Mouse (Mus musculus) limb, embryonic 15.5 days (tissue): ENCODE measurements at regions not wholly inside any gene's neighbourhood (a gene's known extent, or its start where the extent isn't known, plus 50 kb on each side); places are given as distances from the start of the nearest gene placed in this dataset.
"Not testable (repeated sequence)": the region's sequence is repeated elsewhere in the genome, so short reads cannot be mapped to it uniquely, and the experiment has no call there.

Experiments used
- ATAC-seq: fragments of 200-750 bp; cut with Nextera tagmentation; 2 replicates; pipeline ENCODE4 v1.8.0; 2017; ENCODE audit warnings: low read depth, moderate TSS enrichment; ENCODE audit not compliant: insufficient number of reproducible peaks, low FRiP score, low TSS enrichment
- H3K27ac ChIP-seq: fragments of 300-500 bp; sonication (generic); 2 replicates; pipeline ENCODE4 v1.5.1; 2015; ENCODE audit warnings: moderate library complexity, mild to moderate bottlenecking, inconsistent platforms
- H3K27me3 ChIP-seq: fragments of 300-500 bp; sonication (generic); 2 replicates; pipeline ENCODE4 v1.6.1; 2015; ENCODE audit warnings: inconsistent platforms
- H3K36me3 ChIP-seq: fragments of 300-500 bp; sonication (generic); 2 replicates; pipeline ENCODE4 v1.6.1; 2015; ENCODE audit warnings: inconsistent platforms
- H3K4me1 ChIP-seq: fragments of 300-500 bp; sonication (generic); 2 replicates; pipeline ENCODE4 v1.6.1; 2015; ENCODE audit warnings: inconsistent platforms
- H3K4me2 ChIP-seq: fragments of 300-500 bp; sonication (generic); 2 replicates; pipeline ENCODE4 v1.6.1; 2015; ENCODE audit warnings: mild to moderate bottlenecking, inconsistent platforms
- H3K4me3 ChIP-seq: fragments of 300-500 bp; sonication (generic); 2 replicates; pipeline ENCODE4 v1.5.1; 2015; ENCODE audit warnings: mild to moderate bottlenecking, inconsistent platforms
- H3K9ac ChIP-seq: fragments of 300-500 bp; sonication (generic); 2 replicates; pipeline ENCODE4 v1.6.1; 2015; ENCODE audit warnings: inconsistent platforms
- H3K9me3 ChIP-seq: fragments of 300-500 bp; sonication (generic); 2 replicates; pipeline ENCODE4 v1.6.1; 2016; ENCODE audit warnings: inconsistent platforms
- WGBS: fragments of 180-500 bp; shearing (Covaris S2); methylation state at CpG from one replicate; pipeline ENCODE4 v1.1.7; 2015; 5-methylcytosine and 5-hydroxymethylcytosine counted together

DNA sequence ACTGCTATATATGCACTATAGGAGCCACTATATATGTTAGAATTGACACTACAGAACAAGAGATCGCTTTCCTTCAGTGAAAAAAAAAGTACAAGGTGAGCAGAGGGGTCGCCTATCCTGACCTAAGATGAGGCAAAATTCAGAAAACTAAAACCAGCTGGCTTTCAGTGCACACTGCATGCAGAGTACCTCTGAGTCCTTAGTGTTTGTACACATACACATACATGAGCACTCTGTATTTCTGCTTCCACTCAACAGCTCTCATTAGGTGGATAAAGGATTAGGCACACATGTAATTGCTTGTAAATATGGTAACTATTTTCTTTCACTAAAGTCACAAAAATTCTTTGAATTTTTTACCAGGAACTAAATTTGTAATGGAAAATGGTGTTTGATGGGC, 251.5 kb upstream of the 1700008P02Rik start:
- H3K9ac ChIP-seq = no peak overlapping the region
- no peak for ATAC-seq
- WGBS = 62% methylated on average over 2 of the region's 2 CpGs
- H3K4me3 ChIP-seq = no peak overlapping the region
- no peaks in the 10 kb centered on the region for H3K36me3 ChIP-seq
- H3K27ac ChIP-seq = no peak overlapping the region
- no peaks in the 10 kb centered on the region for H3K27me3 ChIP-seq
- no peak overlapping the region for H3K4me2 ChIP-seq
- H3K9me3 ChIP-seq = no peaks in the 10 kb centered on the region
- H3K4me1 ChIP-seq = no peaks in the 10 kb centered on the region

DNA sequence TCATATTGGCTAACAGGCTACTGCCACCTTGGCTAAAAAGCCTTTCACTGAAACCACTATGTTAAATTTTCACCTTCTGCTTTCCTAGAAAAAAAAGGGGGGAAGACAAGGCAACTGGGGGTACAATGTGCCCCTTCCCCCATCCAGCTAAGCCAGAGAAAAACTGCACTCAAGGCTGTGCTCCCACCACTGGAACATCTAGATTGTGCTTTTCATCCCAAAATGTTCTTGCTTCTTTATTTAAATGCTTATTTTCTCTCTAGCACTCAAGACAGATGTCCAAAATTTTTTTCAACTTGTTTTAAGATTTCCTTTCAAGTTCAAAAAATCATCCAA, 245.9 kb upstream of the 1700008P02Rik start:
- Histone ChIP-seq H3K27me3 (no peaks in the 10 kb centered on the region), H3K4me3 (no peak overlapping the region), H3K27ac (no peak overlapping the region), H3K9ac (no peak overlapping the region), H3K9me3 (no peaks in the 10 kb centered on the region), H3K36me3 (no peaks in the 10 kb centered on the region), H3K4me2 (no peak overlapping the region), H3K4me1 (0 out of 2 replicates have a peak, but pooled peaks cover 2% of the 10 kb centered on the region)
- ATAC-seq = no peak

DNA sequence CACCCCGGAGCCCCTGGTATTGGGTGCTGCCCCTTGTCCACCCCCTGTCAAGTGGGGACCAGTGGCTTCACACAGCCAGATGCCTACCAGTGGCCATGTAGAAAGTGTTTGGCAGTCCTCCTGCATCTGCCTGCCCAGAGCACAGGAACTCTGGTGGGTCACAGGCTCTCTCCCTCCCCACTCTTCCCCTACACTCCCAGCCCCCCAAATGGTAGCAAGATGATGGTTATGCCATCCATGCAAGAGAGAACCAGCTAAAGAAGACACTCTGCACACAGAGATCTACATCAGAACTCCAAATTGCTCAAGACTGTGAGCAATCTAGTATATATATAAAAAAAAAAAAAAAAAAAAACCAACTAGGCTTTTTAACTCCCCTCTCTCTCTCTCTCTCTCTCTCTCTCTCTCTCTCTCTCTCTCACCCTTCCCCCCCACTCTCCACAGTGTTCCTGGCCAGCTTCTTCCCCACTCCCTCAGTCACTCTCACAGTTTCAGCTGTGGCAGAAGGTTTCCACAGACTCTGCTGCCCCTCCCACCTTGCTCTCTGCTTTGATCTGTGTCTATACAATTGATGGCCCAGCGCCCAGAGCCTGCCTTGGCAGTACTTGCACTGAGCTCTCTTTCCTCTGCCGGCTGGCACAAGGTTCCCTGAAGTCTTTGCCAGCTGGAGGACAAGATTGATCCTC, 245.4 kb upstream of the 1700008P02Rik start:
- H3K36me3 ChIP-seq = no peaks in the 10 kb centered on the region
- WGBS = 56% methylated on average over 3 of the region's 3 CpGs
- H3K4me2 ChIP-seq = no peak overlapping the region
- no peaks in the 10 kb centered on the region for H3K27me3 ChIP-seq
- H3K4me1 ChIP-seq = 0 out of 2 replicates have a peak, but pooled peaks cover 2% of the 10 kb centered on the region
- H3K9me3 ChIP-seq = no peaks in the 10 kb centered on the region
- H3K9ac ChIP-seq = no peak overlapping the region
- no peak for ATAC-seq
- H3K27ac ChIP-seq = no peak overlapping the region
- no peak overlapping the region for H3K4me3 ChIP-seq

DNA sequence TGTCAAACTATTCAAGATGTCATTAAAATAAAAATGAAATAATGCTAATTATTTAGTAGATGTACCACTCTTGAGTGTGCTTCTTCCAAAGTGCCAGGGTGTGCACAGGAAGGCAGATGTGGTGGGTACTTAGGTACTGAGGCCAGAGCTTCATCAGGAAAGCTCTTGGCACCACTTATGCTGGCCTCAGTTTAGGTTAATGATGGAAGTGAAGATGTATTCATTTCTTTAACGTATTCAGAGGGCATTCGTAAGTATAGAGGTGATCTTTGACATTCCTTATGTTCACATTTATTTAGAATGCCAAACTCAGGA, 239.6 kb upstream of the 1700008P02Rik start:
- H3K36me3 ChIP-seq = no peaks in the 10 kb centered on the region
- H3K4me1 ChIP-seq = no peaks in the 10 kb centered on the region
- H3K9me3 ChIP-seq = no peaks in the 10 kb centered on the region
- no peaks in the 10 kb centered on the region for H3K27me3 ChIP-seq
- no peak for ATAC-seq
- no peak overlapping the region for H3K27ac ChIP-seq
- H3K9ac ChIP-seq = no peak overlapping the region
- H3K4me2 ChIP-seq = no peak overlapping the region
- 88% methylated on average over 2 of the region's 2 CpGs for WGBS
- H3K4me3 ChIP-seq = no peak overlapping the region

DNA sequence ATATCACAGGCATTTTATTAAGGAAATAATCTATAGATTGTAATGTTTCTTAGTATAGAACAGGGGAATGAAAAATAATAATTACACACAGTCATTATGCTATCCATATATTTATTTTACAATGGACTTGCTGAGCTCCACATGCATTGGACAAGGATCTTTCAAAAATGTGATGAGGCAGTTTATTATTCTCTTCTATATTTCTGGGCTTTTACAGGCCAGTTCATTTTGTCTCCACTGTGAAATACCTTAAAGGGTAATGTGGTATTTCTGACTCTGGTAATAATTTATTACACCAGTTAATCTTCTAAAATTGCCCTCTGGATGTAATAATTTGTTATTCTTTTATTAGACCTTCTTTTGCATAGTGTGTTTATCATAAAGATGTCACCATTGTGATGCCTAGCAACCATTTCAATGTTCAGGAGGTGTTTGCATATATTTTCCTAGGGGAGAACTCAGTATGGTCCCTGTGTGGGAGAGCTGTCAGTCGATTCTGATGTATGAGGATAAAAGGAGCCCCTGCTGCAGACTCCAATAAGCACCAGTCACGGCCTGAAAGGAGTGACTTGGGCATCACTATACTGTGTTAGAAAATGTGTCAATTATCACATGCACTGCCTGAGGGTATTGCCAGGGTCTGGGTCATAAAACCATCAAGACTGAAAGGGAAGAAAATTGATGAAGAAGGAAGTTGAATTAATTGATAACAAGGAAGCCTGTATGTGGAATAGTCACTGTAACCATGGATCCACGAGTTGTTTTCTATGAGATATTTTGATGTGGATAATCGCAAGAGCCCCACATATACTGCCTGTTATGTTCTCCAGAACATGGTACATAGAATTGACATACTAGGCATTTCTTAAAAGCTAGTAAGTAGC, 239.0 kb upstream of the 1700008P02Rik start:
- Histone ChIP-seq H3K4me3 (no peak overlapping the region), H3K4me1 (no peaks in the 10 kb centered on the region), H3K4me2 (no peak overlapping the region), H3K9ac (no peak overlapping the region), H3K27me3 (no peaks in the 10 kb centered on the region), H3K9me3 (no peaks in the 10 kb centered on the region), H3K27ac (no peak overlapping the region), H3K36me3 (no peaks in the 10 kb centered on the region)
- no peak for ATAC-seq
- 46% methylated on average over 4 of the region's 4 CpGs for WGBS

DNA sequence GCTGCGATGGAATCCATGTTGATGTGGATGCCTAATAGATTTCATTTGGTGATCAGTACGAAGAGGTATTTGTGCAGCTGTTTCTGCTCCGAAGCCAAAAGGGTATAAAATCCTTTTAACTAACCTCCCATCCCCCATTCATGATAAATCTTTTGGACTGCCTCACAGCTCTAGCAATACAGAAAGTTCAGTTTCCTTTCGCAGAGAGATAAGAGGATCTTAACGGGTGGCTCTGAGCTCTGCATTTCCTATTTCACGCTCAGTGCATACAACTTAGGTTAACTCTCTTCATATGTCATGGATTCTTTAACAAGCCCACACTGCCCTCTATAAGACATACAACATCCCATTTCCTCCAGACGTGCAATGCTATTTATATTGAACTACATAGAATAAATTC, 199.1 kb upstream of the 1700008P02Rik start:
- no peaks in the 10 kb centered on the region for H3K36me3 ChIP-seq
- no peak overlapping the region for H3K9ac ChIP-seq
- no peaks in the 10 kb centered on the region for H3K4me1 ChIP-seq
- WGBS = 62% methylated on average over 7 of the region's 7 CpGs
- H3K9me3 ChIP-seq = no peaks in the 10 kb centered on the region
- no peak for ATAC-seq
- no peak overlapping the region for H3K4me3 ChIP-seq
- no peak overlapping the region for H3K4me2 ChIP-seq
- H3K27me3 ChIP-seq = no peaks in the 10 kb centered on the region
- H3K27ac ChIP-seq = no peak overlapping the region

DNA sequence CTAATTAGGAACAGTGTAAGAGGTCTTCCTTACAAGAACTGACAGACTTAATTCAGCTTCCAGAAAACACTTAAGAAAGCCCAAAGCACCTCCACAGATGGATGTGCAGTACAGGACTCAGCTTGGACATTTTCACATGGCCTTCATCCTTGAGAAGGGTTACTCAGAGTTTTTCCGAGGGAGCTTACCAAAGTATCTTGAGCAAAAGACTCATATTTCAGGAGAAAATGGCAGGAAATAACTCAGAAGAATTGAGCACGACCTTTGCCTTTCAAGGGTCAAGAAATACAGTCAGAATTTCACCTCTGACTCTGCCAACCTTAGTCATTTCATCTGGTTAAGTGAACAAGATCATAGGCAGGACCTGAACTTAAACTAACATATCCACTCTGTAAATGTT, 192.1 kb upstream of the 1700008P02Rik start:
- Histone ChIP-seq H3K36me3 (no peaks in the 10 kb centered on the region), H3K27me3 (no peaks in the 10 kb centered on the region), H3K4me1 (no peaks in the 10 kb centered on the region), H3K27ac (no peak overlapping the region), H3K4me3 (no peak overlapping the region), H3K4me2 (no peak overlapping the region), H3K9me3 (no peaks in the 10 kb centered on the region), H3K9ac (no peak overlapping the region)
- no peak for ATAC-seq
- WGBS = 49% methylated on average over 2 of the region's 2 CpGs

DNA sequence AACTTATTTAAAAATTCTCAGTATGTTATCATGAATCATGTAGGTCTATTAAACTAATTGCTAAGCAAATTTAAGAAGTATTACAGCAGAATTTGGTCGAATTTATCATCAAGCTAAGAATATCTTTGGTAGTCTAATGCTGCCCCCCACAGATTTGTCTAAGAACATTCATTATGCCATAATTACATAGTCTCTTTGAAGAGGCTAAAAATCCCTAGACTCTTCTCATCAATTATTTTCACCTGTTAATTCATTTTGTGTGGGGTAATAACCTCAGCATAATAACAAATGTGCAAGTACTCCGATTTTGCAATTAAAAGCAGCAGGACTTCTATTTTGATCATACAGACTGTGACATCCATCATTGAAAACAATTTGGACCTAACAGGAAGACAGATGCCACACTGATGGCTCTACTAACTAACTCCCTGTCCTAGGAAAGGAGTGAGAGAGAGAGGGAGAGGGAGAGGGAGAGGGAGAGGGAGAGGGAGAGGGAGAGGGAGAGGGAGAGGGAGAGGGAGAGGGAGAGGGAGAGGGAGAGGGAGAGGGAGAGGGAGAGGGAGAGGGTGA, 189.2 kb upstream of the 1700008P02Rik start:
- Histone ChIP-seq H3K9me3 (no peaks in the 10 kb centered on the region), H3K9ac (no peak overlapping the region), H3K36me3 (no peaks in the 10 kb centered on the region), H3K4me1 (no peaks in the 10 kb centered on the region), H3K4me2 (no peak overlapping the region), H3K4me3 (no peak overlapping the region), H3K27ac (no peak overlapping the region), H3K27me3 (no peaks in the 10 kb centered on the region)
- WGBS = 21% methylated on average over 2 of the region's 2 CpGs
- no peak for ATAC-seq

DNA sequence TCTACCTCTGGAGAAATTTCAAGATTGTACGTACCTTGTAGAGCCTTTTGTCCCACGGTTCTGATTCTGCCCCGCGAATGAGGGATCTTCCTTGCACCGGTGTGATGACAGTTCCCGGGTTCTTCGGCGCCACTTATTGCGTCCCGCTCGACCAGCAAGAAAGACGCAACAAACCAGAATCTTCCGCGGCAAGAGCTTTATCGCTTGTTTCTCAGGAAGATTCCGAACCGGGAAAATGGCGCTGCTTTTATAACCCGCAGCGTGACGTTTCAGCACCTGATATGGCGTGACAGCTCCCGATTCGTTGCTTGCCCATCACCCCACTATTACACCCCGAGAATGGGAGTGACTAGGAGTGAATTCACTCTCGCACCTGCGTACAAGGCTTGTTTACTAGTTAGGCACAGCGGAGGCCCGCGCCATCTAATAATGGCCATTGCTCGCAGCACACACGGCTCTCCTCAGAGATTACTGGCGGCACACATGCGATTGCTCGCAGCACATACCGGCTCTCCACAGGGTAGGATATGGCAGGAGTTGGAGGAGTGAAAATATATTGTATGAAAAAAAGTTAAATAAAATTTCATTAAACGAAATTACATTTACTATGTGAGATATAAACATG, 180.0 kb upstream of the 1700008P02Rik start:
- ATAC-seq, H3K27ac ChIP-seq, H3K4me3 ChIP-seq, H3K4me1 ChIP-seq, H3K36me3 ChIP-seq, H3K4me2 ChIP-seq, H3K9me3 ChIP-seq, H3K27me3 ChIP-seq, H3K9ac ChIP-seq: not testable (repeated sequence)
- 95% methylated on average over 35 of the region's 37 CpGs for WGBS

DNA sequence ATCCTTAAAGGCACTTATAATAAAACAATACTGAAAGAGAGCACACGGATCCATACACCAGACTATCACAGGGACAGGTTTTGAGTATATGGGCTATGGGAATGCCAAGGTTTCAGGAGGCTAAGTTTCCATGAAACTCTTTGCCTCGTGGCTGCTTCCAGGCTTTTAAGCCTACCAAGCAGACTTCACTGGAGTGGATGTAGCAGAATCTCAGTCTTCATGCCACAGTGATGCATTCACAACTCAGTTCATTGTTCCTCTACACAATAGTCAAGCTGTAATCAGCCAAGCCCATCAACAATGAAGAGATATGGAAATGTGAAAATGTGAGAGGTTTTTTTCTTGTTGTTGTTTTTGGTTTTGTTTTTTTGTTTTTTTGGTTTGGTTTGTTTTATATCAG, 148.3 kb upstream of the 1700008P02Rik start:
- H3K27me3 ChIP-seq = no peaks in the 10 kb centered on the region
- H3K9ac ChIP-seq = no peak overlapping the region
- 72% methylated on average over 2 of the region's 2 CpGs for WGBS
- no peak for ATAC-seq
- H3K4me1 ChIP-seq = no peaks in the 10 kb centered on the region
- H3K27ac ChIP-seq = no peak overlapping the region
- H3K4me2 ChIP-seq = no peak overlapping the region
- H3K9me3 ChIP-seq = no peaks in the 10 kb centered on the region
- H3K36me3 ChIP-seq = no peaks in the 10 kb centered on the region
- no peak overlapping the region for H3K4me3 ChIP-seq

DNA sequence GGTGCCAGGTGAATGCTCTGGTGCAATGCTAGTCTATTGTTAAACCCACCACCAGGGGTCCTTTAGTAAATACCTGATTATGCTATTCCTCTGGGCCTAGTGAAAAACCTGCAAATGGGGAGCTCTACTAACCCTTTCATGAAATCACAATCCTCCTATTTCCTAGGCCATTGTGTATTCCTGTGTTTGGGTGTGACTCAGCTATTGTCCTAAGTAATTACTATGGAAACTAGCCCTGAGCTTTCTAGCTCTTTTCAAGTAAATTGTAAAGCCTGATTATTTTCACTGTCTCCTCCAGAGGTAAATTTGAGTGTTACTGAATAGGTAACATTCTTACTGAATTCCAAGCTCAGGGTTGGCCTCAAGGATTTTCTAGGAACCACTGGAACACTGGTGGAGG, 147.8 kb upstream of the 1700008P02Rik start:
- not testable (repeated sequence) for H3K4me1 ChIP-seq, H3K36me3 ChIP-seq, ATAC-seq

DNA sequence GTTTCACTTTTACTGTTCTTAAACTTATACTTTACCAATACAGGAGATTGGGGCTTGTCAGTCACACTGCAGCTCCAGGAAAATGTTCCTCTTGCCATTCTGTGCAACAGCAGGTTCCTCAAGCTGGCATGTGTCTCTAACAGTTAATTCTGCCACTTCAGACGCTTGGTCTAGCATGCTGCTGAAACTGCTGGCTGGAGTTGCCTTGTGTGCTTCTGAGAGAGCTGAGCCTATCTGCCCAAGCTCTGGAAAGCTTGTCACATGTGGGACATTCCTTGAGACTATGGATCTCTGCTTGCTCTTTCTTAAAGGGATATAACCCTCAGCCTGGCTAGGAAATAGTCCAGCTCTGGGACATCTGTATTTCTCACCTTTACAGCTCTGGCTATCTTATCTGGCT, 138.9 kb upstream of the 1700008P02Rik start:
- no peak overlapping the region for H3K9ac ChIP-seq
- H3K27me3 ChIP-seq = no peaks in the 10 kb centered on the region
- no peak overlapping the region for H3K4me3 ChIP-seq
- 61% methylated on average over 1 of the region's 1 CpGs for WGBS
- no peak for ATAC-seq
- no peak overlapping the region for H3K27ac ChIP-seq
- no peaks in the 10 kb centered on the region for H3K4me1 ChIP-seq
- no peaks in the 10 kb centered on the region for H3K9me3 ChIP-seq
- no peaks in the 10 kb centered on the region for H3K36me3 ChIP-seq
- no peak overlapping the region for H3K4me2 ChIP-seq

More for the DNA sequence above, 147.8 kb upstream of the 1700008P02Rik start:
- H3K27ac ChIP-seq, H3K4me2 ChIP-seq, H3K4me3 ChIP-seq, H3K27me3 ChIP-seq, H3K9me3 ChIP-seq, H3K9ac ChIP-seq: not testable (repeated sequence)
